ENCODE assay signal across 8 mouse cellular contexts in the genomic region with DNA sequence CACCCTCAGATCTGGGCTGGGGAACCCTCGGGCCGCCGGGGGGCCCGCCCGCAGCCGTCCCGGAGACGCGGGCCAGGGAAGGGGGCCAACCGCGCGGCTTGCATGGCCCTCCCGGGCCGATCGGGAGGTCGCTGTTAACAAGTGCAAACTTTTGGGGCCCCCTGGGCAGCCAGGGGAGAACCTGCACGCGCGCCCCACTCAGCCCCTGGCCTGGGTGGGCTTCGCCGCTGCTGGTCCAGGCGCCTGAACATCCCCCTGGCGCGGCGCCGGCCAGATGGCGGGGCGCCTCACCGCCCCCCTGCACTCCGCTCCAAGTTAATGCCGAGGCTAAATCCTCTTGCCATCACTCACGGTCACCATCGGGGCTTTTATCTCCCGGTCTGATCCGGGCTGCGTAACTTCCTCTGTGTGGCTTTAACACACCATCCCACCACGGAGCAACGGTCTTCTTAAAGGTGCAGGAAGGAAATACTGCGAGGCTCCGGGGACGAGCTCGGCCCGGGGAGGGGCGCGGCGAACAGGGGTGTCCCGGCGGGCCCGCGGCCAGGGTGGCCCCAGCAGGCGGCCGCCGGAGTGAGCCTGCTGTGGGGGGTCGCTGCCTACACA. TPM values are rescaled to one million over a fixed set of nuclear protein-coding genes. Genes with fewer than 3 reads are reported as not detected.
DNase-seq lines count a peak whose midpoint lies in the region; ATAC-seq and TF ChIP-seq lines count a peak whose summit lies in the region.

A gene (minus strand): TSS at position 407 of the 606 bp plus-strand sequence.

- TF ChIP-seq CTCF in kidney, postnatal 0 days (IDR thresholded peaks at IDR 0.05; ENCODE audit: low read depth): no peak

- DNase-seq in CD4-positive helper T cell, adult 2 months (ENCODE audit: low read depth, low spot score): peak; percentile 81
- DNase-seq in R1 (ENCODE audit: low read depth, low spot score): peak; percentile 59
- DNase-seq in kidney, postnatal 0 days (ENCODE audit: low spot score): peak; percentile 78
- DNase-seq in liver, embryonic 13.5 days: no peak
- peak; percentile 64 for DNase-seq in naive thymus-derived CD4-positive, alpha-beta T cell, adult 2 months (ENCODE audit: low read depth)
- peak; percentile 45 for DNase-seq in urinary bladder, postnatal 14 days (ENCODE audit: low spot score)

- H3K27me3 ChIP-seq in embryonic facial prominence, embryonic 15.5 days: peaks cover 88% of the 10 kb centered on the region
- peaks cover 96% of the 10 kb centered on the region for H3K27me3 ChIP-seq in heart, embryonic 15.5 days
- peaks cover 61% of the 10 kb centered on the region for H3K27me3 ChIP-seq in kidney, postnatal 0 days (ENCODE audit: insufficient read depth, low read length)
- H3K27me3 ChIP-seq in liver, embryonic 13.5 days: peaks cover 93% of the 10 kb centered on the region

- ATAC-seq in embryonic facial prominence, embryonic 15.5 days (ENCODE audit: insufficient number of reproducible peaks, low FRiP score, low TSS enrichment, low read depth): peak; percentile 48; the same call in 1 of the 2 replicates
- peak; percentile 21; the same call in 1 of the 2 replicates for ATAC-seq in heart, embryonic 15.5 days (replicated peaks; ENCODE audit: insufficient number of reproducible peaks, insufficient read depth, low FRiP score, low read depth)
- peak; percentile 25; the same call in 1 of the 2 replicates for ATAC-seq in kidney, postnatal 0 days (replicated peaks; ENCODE audit: low FRiP score, low read depth)
- ATAC-seq in liver, embryonic 13.5 days (ENCODE audit: low read depth): no peak

- no peak within 1 kb of the TSS for H3K27ac ChIP-seq in embryonic facial prominence, embryonic 15.5 days (replicated peaks)
- H3K27ac ChIP-seq in heart, embryonic 15.5 days: no peak within 1 kb of the TSS
- 0 out of 2 replicates have a peak within 1 kb of the TSS, but pooled peaks have one; percentile 8 for H3K27ac ChIP-seq in kidney, postnatal 0 days
- H3K27ac ChIP-seq in liver, embryonic 13.5 days: no peak within 1 kb of the TSS

- under 1% methylated on average over 52 of the region's 54 CpGs for WGBS in embryonic facial prominence, embryonic 15.5 days
- WGBS in heart, embryonic 15.5 days: under 1% methylated on average over 54 of the region's 54 CpGs
- 0% methylated on average over 42 of the region's 54 CpGs for WGBS in kidney, postnatal 0 days
- WGBS in liver, embryonic 13.5 days (ENCODE audit: insufficient replicate concordance): under 1% methylated on average over 54 of the region's 54 CpGs

- H3K9ac ChIP-seq in embryonic facial prominence, embryonic 15.5 days: peak within 1 kb of the TSS; percentile 54
- H3K9ac ChIP-seq in heart, embryonic 15.5 days: peak within 1 kb of the TSS; percentile 54
- peak within 1 kb of the TSS; percentile 65 for H3K9ac ChIP-seq in kidney, postnatal 0 days (ENCODE audit: low read depth, low read length)
- H3K9ac ChIP-seq in liver, embryonic 13.5 days: no peak within 1 kb of the TSS

- no peaks in the 10 kb centered on the region for H3K36me3 ChIP-seq in embryonic facial prominence, embryonic 15.5 days
- no peaks in the 10 kb centered on the region for H3K36me3 ChIP-seq in heart, embryonic 15.5 days
- H3K36me3 ChIP-seq in kidney, postnatal 0 days (ENCODE audit: insufficient read depth, low read length): no peaks in the 10 kb centered on the region
- H3K36me3 ChIP-seq in liver, embryonic 13.5 days: no peaks in the 10 kb centered on the region

- H3K4me2 ChIP-seq in embryonic facial prominence, embryonic 15.5 days (replicated peaks): peak within 1 kb of the TSS; percentile 100
- H3K4me2 ChIP-seq in heart, embryonic 15.5 days: peak within 1 kb of the TSS; percentile 100
- H3K4me2 ChIP-seq in kidney, postnatal 0 days (ENCODE audit: low read length): peak within 1 kb of the TSS; percentile 99
- peak within 1 kb of the TSS; percentile 73 for H3K4me2 ChIP-seq in liver, embryonic 13.5 days

- no peaks in the 10 kb centered on the region for H3K9me3 ChIP-seq in embryonic facial prominence, embryonic 15.5 days (replicated peaks)
- no peaks in the 10 kb centered on the region for H3K9me3 ChIP-seq in heart, embryonic 15.5 days (replicated peaks)
- H3K9me3 ChIP-seq in kidney, postnatal 0 days (replicated peaks; ENCODE audit: low read length): no peaks in the 10 kb centered on the region
- H3K9me3 ChIP-seq in liver, embryonic 13.5 days (replicated peaks): no peaks in the 10 kb centered on the region

- H3K4me1 ChIP-seq in embryonic facial prominence, embryonic 15.5 days: peaks cover 36% of the 10 kb centered on the region
- H3K4me1 ChIP-seq in heart, embryonic 15.5 days (replicated peaks): peaks cover 37% of the 10 kb centered on the region
- H3K4me1 ChIP-seq in kidney, postnatal 0 days (replicated peaks; ENCODE audit: insufficient read depth, low read length): peaks cover 27% of the 10 kb centered on the region; the same call in 1 of the 2 replicates
- peaks cover 22% of the 10 kb centered on the region for H3K4me1 ChIP-seq in liver, embryonic 13.5 days (replicated peaks)

- H3K4me3 ChIP-seq in embryonic facial prominence, embryonic 15.5 days (replicated peaks): peak within 1 kb of the TSS; percentile 64
- H3K4me3 ChIP-seq in heart, embryonic 15.5 days: peak within 1 kb of the TSS; percentile 68
- peak within 1 kb of the TSS; percentile 72 for H3K4me3 ChIP-seq in kidney, postnatal 0 days (replicated peaks; ENCODE audit: low read depth, low read length)
- peak within 1 kb of the TSS; percentile 58 for H3K4me3 ChIP-seq in liver, embryonic 13.5 days (replicated peaks)

RNA-seq across cellular contexts. Expression of the gene that starts here (rescaled TPM):
- 0.88 and 1.2 TPM in 2 replicates for polyA plus RNA-seq in embryonic facial prominence, embryonic 15.5 days (2015; fragmentation: Nextera tagmentation; extraction: Ambion mirVana)
- polyA plus RNA-seq in heart, embryonic 15.5 days (2015; fragmentation: Nextera tagmentation; extraction: Ambion mirVana): 0.20 TPM in 1 of 2 replicates, not detected in the other
- 2.4 TPM in 2 replicates for polyA plus RNA-seq in kidney, postnatal 0 days (2015; fragmentation: Nextera tagmentation; extraction: Ambion mirVana)
- polyA plus RNA-seq in liver, embryonic 13.5 days (2015; fragmentation: Nextera tagmentation; extraction: Ambion mirVana): 0.14 TPM in 1 of 2 replicates, not detected in the other

Comparison
In these comparisons a context has a peak if more than half of its experiments do, and no peak if none do; other contexts are left out.
1. Peak in ATAC-seq, H3K4me3 ChIP-seq, H3K9ac ChIP-seq and H3K4me2 ChIP-seq in heart, embryonic 15.5 days; RNA of the gene not detected or under 1 TPM.